Mouse (Mus musculus) embryonic fibroblast, embryonic 13.5 days (primary cell): ENCODE measurements around the gene Rundc3a.

ENCODE experiments used
- CTCF ChIP-seq: IDR thresholded peaks from 2 replicates; pipeline ENCODE4 v1.5.1; 2011; ENCODE audit warnings: mild to moderate bottlenecking, control low read depth, low read length, moderate library complexity, borderline replicate concordance; ENCODE audit not compliant: insufficient read depth
- POLR2A ChIP-seq: IDR thresholded peaks from 2 replicates; pipeline ENCODE4 v1.6.1; 2011; ENCODE audit warnings: low read depth, mild to moderate bottlenecking, control low read depth, low read length, moderate library complexity

- TF ChIP-seq POLR2A = no peak
- TF ChIP-seq CTCF = no peak
These were observed 7.1 kb upstream of the Rundc3a start for GRCm38 (mm10) chr11:102386121-102386520.
